Mouse (Mus musculus) kidney, embryonic 14.5 days (tissue): ENCODE measurements around the gene Med10. TPM values are rescaled to one million over a fixed set of nuclear protein-coding genes. Genes with fewer than 3 reads are reported as not detected.

Source experiments
- ATAC-seq: fragments of 200-750 bp; cut with Nextera tagmentation; 2 replicates; pipeline ENCODE4 v1.8.0; 2017; ENCODE audit warnings: moderate number of reproducible peaks, mild to moderate bottlenecking, moderate TSS enrichment, moderate library complexity; ENCODE audit not compliant: low FRiP score, low TSS enrichment
- H3K27ac ChIP-seq: fragments of 300-500 bp; sonication (generic); 2 replicates; pipeline ENCODE4 v1.5.1; 2014; ENCODE audit warnings: low read depth, mild to moderate bottlenecking, low read length, moderate library complexity, mixed read lengths
- H3K27me3 ChIP-seq: fragments of 300-500 bp; sonication (generic); 2 replicates; pipeline ENCODE4 v1.6.1; 2014; ENCODE audit warnings: mild to moderate bottlenecking, low read length; ENCODE audit not compliant: control insufficient read depth, insufficient read depth
- H3K36me3 ChIP-seq: fragments of 300-500 bp; sonication (generic); 2 replicates; pipeline ENCODE4 v1.6.1; 2014; ENCODE audit warnings: low read length, mixed read lengths; ENCODE audit not compliant: control insufficient read depth, insufficient read depth
- H3K4me1 ChIP-seq: fragments of 300-500 bp; sonication (generic); 2 replicates; pipeline ENCODE4 v1.6.1; 2014; ENCODE audit warnings: low read length, mixed read lengths; ENCODE audit not compliant: control insufficient read depth, insufficient read depth
- H3K4me2 ChIP-seq: fragments of 300-500 bp; sonication (generic); replicated peaks from 2 replicates; pipeline ENCODE4 v1.6.1; 2014; ENCODE audit warnings: low read depth, mild to moderate bottlenecking, low read length
- H3K4me3 ChIP-seq: fragments of 300-500 bp; sonication (generic); 2 replicates; pipeline ENCODE4 v1.5.1; 2014; ENCODE audit warnings: mild to moderate bottlenecking, low read length
- H3K9ac ChIP-seq: fragments of 300-500 bp; sonication (generic); 2 replicates; pipeline ENCODE4 v1.6.1; 2014; ENCODE audit warnings: low read depth, mild to moderate bottlenecking, low read length, moderate library complexity
- H3K9me3 ChIP-seq: fragments of 300-500 bp; sonication (generic); 2 replicates; pipeline ENCODE4 v1.6.1; 2016; ENCODE audit warnings: low read length; ENCODE audit not compliant: control insufficient read depth
- WGBS: fragments of 180-500 bp; shearing (Covaris S2); extraction: QIAGEN DNeasy Blood & Tissue Kit; methylation state at CpG from one replicate; pipeline ENCODE4 v1.1.7; 2014; 5-methylcytosine and 5-hydroxymethylcytosine counted together
- polyA plus RNA-seq: library from polyadenylated mRNA; unstranded; fragments of >200 nt; fragmentation: Nextera tagmentation; extraction: Ambion mirVana; gene quantifications from 2 replicates; pipeline ENCODE4 v1.2.1, GENCODE M21; 2014

Gene Med10
- polyA plus RNA-seq, result 155 and 194 TPM in 2 replicates

DNA sequence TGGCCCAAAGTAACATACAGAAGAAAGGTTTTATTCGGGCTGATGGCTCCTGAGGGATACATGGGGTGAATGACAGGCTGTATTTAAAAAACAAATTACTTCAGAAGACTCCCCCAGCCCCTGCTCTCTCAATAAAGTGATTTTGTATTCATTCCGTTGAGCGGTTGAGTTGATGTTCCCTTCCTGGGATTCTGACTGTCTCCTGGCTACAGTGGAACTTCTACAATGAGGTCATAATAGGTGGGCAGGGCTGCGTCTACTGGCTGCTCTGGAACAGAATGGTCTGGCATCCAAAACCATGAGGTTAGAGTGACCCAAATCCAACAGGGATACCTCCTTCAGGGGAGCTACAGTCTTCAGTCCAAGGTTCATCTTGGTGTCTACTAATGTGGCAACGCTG, at the start of gene Med10:
Med10 (plus strand) TSS at position 301 of the 400 bp plus-strand sequence.
- 84% methylated on average over 5 of the region's 5 CpGs for WGBS
- ATAC-seq, result no peak
- no peak within 1 kb of the TSS for H3K4me3 ChIP-seq
- no peaks in the 10 kb centered on the region for H3K27me3 ChIP-seq
- no peak within 1 kb of the TSS for H3K4me2 ChIP-seq
- H3K4me1 ChIP-seq, result no peaks in the 10 kb centered on the region
- no peaks in the 10 kb centered on the region for H3K36me3 ChIP-seq
- no peak within 1 kb of the TSS for H3K9ac ChIP-seq
- no peak within 1 kb of the TSS for H3K27ac ChIP-seq
- no peaks in the 10 kb centered on the region for H3K9me3 ChIP-seq

DNA sequence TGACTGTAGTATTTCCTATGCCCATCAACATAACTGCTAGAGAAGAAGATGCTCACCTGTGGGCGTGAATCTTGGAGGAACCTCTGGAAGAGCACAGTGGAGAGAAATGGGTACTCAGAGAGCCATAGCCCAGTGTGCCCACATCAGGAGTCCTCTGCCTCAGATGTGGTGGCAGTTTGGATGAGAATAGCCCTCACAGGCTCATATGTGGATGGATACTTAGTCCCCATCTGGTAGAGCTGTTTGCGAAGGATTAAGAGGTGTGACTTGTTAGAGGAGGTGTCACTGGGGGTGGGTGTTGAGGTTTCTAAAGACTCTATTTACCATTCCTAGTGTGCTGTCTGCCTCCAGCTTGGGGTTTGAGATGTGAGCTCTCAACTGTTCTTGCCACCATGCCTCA, 49.3 kb upstream of the Med10 start:
- Histone ChIP-seq H3K4me2 (no peak overlapping the region), H3K4me3 (no peak overlapping the region), H3K27me3 (no peaks in the 10 kb centered on the region), H3K9me3 (no peaks in the 10 kb centered on the region), H3K36me3 (no peaks in the 10 kb centered on the region), H3K27ac (no peak overlapping the region), H3K4me1 (no peaks in the 10 kb centered on the region), H3K9ac (no peak overlapping the region)
- 79% methylated on average over 2 of the region's 2 CpGs for WGBS
- ATAC-seq, result no peak

- WGBS, result 77% methylated on average over 6 of the region's 6 CpGs
- Histone ChIP-seq H3K9ac (no peak overlapping the region), H3K36me3 (no peaks in the 10 kb centered on the region), H3K27me3 (no peaks in the 10 kb centered on the region), H3K9me3 (no peaks in the 10 kb centered on the region), H3K4me3 (no peak overlapping the region), H3K4me1 (no peaks in the 10 kb centered on the region), H3K4me2 (no peak overlapping the region), H3K27ac (no peak overlapping the region)
- ATAC-seq, result no peak
These were observed 43.2 kb upstream of the Med10 start for GRCm38 (mm10) chr13:69758979-69759378.

DNA sequence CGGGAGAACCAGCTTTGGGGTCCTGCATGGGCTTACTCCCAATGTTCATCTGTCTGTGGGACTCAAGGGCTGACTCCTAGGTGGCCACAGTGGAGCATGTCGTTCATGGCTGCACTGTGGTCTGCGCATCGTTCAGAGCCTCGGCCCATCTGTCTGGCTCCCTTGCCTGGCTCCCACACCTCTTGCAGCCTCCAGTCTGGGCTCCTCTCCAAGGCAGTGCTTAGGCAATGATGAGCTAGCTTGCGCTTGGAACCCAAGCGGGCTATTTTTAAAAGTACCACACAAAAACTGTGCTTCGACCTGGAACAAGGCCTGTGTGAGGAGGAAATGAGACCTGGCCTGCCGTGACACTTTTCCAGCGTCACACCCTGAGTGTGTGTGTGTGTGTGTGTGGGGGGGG, 40.8 kb upstream of the Med10 start:
- Histone ChIP-seq H3K4me3 (no peak overlapping the region), H3K36me3 (no peaks in the 10 kb centered on the region), H3K9me3 (no peaks in the 10 kb centered on the region), H3K27me3 (0 out of 2 replicates have a peak, but pooled peaks cover 2% of the 10 kb centered on the region), H3K4me1 (no peaks in the 10 kb centered on the region), H3K9ac (no peak overlapping the region), H3K27ac (no peak overlapping the region), H3K4me2 (no peak overlapping the region)
- 81% methylated on average over 10 of the region's 10 CpGs for WGBS
- ATAC-seq, result no peak

GRCm38 (mm10) chr13:69764646-69765045, 37.5 kb upstream of the Med10 start:
- H3K4me2 ChIP-seq, result no peak overlapping the region
- H3K9ac ChIP-seq, result no peak overlapping the region
- H3K4me1 ChIP-seq, result no peaks in the 10 kb centered on the region
- no peak overlapping the region for H3K27ac ChIP-seq
- H3K27me3 ChIP-seq, result 0 out of 2 replicates have a peak, but pooled peaks cover 2% of the 10 kb centered on the region
- ATAC-seq, result no peak
- WGBS, result 80% methylated on average over 9 of the region's 9 CpGs
- no peaks in the 10 kb centered on the region for H3K9me3 ChIP-seq
- no peak overlapping the region for H3K4me3 ChIP-seq
- H3K36me3 ChIP-seq, result no peaks in the 10 kb centered on the region

DNA sequence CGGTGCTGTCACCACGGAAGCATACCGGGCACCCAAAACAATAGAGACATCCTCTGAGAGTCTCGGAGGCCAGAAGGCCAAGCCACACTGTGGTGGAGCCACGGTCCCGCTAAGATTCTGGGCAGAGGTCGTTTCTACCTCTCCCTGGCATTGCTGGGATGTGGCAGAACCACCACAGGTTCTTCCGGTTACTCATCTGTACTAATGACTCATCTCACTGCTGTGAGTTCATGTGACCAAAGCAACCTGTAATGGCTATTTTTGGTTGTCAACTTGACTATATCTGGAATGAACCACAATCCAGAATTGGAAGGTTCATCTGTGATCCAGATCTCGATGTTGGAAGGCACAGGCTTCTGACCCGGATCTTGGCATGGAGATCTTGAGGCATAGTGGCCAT, 34.0 kb upstream of the Med10 start:
- ATAC-seq, result no peak
- H3K27ac ChIP-seq, result no peak overlapping the region
- H3K4me3 ChIP-seq, result no peak overlapping the region
- H3K36me3 ChIP-seq, result no peaks in the 10 kb centered on the region
- WGBS, result 91% methylated on average over 10 of the region's 10 CpGs
- no peak overlapping the region for H3K9ac ChIP-seq
- H3K27me3 ChIP-seq, result 0 out of 2 replicates have a peak, but pooled peaks cover 2% of the 10 kb centered on the region
- H3K4me1 ChIP-seq, result no peaks in the 10 kb centered on the region
- no peaks in the 10 kb centered on the region for H3K9me3 ChIP-seq
- no peak overlapping the region for H3K4me2 ChIP-seq

DNA sequence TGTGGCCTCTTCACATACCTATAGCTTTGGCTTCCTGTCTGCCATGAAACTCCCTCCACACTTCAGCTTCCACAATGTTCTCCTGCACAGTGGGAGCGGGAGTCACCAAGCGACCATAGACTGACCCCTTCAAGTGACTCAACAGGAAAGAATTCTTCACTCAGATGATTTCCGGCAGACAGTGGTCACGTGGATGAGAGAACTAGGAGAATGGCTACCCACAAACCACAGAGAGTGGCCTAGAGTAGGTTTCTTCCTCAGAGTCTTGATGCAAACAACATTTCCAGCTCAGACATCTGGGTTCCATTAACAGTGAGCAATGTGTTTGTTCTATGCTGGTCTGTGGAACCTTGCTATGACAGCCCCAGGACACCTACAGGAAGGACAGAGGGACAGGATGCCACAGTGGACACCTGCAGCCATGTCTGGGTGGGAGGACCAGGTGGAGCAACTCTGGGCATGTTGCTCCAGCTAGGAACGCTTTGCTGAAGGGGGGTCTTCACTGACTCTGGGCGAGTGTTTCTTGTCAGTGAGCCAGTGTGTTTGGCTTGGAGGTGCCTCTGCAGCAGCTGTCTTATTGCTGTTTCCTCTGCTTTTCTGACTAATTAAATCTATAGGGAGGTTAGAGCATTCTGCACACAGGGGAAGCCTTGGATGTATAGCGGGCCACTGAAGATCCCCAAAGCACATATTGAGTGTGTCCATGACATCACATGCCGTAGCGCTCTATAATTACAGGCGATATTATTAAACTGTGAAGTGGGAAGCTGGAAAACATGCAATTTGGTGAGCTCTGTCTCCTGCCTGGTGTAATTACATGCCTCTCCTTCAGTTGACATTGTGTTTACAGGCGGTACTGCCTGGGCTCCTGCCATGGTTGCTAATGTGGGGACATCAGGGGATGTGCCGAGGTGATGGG, 31.4 kb upstream of the Med10 start:
- ATAC-seq, result no peak
- Histone ChIP-seq H3K4me3 (no peak overlapping the region), H3K4me1 (no peaks in the 10 kb centered on the region), H3K36me3 (no peaks in the 10 kb centered on the region), H3K4me2 (no peak overlapping the region), H3K9me3 (no peaks in the 10 kb centered on the region), H3K27me3 (0 out of 2 replicates have a peak, but pooled peaks cover 2% of the 10 kb centered on the region), H3K9ac (no peak overlapping the region), H3K27ac (no peak overlapping the region)
- 82% methylated on average over 12 of the region's 12 CpGs for WGBS

GRCm38 (mm10) chr13:69772358-69772757, 29.8 kb upstream of the Med10 start:
- Histone ChIP-seq H3K9me3 (no peaks in the 10 kb centered on the region), H3K36me3 (no peaks in the 10 kb centered on the region), H3K4me3 (no peak overlapping the region), H3K27ac (no peak overlapping the region), H3K4me1 (no peaks in the 10 kb centered on the region), H3K4me2 (no peak overlapping the region), H3K27me3 (no peaks in the 10 kb centered on the region), H3K9ac (no peak overlapping the region)
- 87% methylated on average over 4 of the region's 4 CpGs for WGBS
- no peak for ATAC-seq

- no peak overlapping the region for H3K27ac ChIP-seq
- no peak overlapping the region for H3K4me3 ChIP-seq
- H3K9me3 ChIP-seq, result no peaks in the 10 kb centered on the region
- no peak overlapping the region for H3K4me2 ChIP-seq
- no peak overlapping the region for H3K9ac ChIP-seq
- ATAC-seq, result no peak
- no peaks in the 10 kb centered on the region for H3K36me3 ChIP-seq
- 92% methylated on average over 19 of the region's 19 CpGs for WGBS
- H3K4me1 ChIP-seq, result no peaks in the 10 kb centered on the region
- no peaks in the 10 kb centered on the region for H3K27me3 ChIP-seq
These were observed 24.0 kb upstream of the Med10 start for GRCm38 (mm10) chr13:69778221-69778620.
